Mouse (Mus musculus) A20 (cell line): Measurements from ENCODE around the gene Smpdl3b.
"Not testable (repeated sequence)": the region's sequence is repeated elsewhere in the genome, so short reads cannot be mapped to it uniquely, and the experiment has no call there.

ENCODE experiments used
- DNase-seq: peaks from one replicate; pipeline ENCODE4 v3.0.0-alpha.2; 2011; ENCODE audit warnings: low read depth, low spot score

Gene Smpdl3b

GRCm38 (mm10) chr4:132756974-132757373, at the start of gene Smpdl3b:
Gene Smpdl3b, minus strand, starts transcription at chr4:132757252.
- peak; percentile 65 for DNase-seq

- no peak for DNase-seq
Measured at GRCm38 (mm10) chr4:132806620-132807191, 49.7 kb upstream of the Smpdl3b start.

GRCm38 (mm10) chr4:132805599-132806197, 48.6 kb upstream of the Smpdl3b start:
- DNase-seq: peak; percentile 35

GRCm38 (mm10) chr4:132805146-132805545, 48.1 kb upstream of the Smpdl3b start:
- peak; percentile 72 for DNase-seq

GRCm38 (mm10) chr4:132804331-132804730, 47.3 kb upstream of the Smpdl3b start:
- peak; percentile 90 for DNase-seq

GRCm38 (mm10) chr4:132803876-132804275, 46.8 kb upstream of the Smpdl3b start:
- DNase-seq: peak; percentile 56

GRCm38 (mm10) chr4:132803212-132803611, 46.2 kb upstream of the Smpdl3b start:
- DNase-seq: no peak

GRCm38 (mm10) chr4:132802171-132802637, 45.2 kb upstream of the Smpdl3b start:
- peak; percentile 83 for DNase-seq

GRCm38 (mm10) chr4:132801176-132802077, 44.4 kb upstream of the Smpdl3b start:
- DNase-seq: peak; percentile 72

- no peak for DNase-seq
Measured at GRCm38 (mm10) chr4:132799845-132800244, 42.8 kb upstream of the Smpdl3b start.

- DNase-seq: not testable (repeated sequence)
Measured at GRCm38 (mm10) chr4:132798666-132799065, 41.6 kb upstream of the Smpdl3b start.

GRCm38 (mm10) chr4:132798028-132798427, 41.0 kb upstream of the Smpdl3b start:
- no peak for DNase-seq

GRCm38 (mm10) chr4:132797461-132797860, 40.4 kb upstream of the Smpdl3b start:
- DNase-seq: no peak

- peak; percentile 90 for DNase-seq
Measured at GRCm38 (mm10) chr4:132796196-132796886, 39.3 kb upstream of the Smpdl3b start, which contains the start of gene Themis2. Gene Themis2, minus strand, starts transcription at chr4:132796387.

- no peak for DNase-seq
Measured at GRCm38 (mm10) chr4:132795171-132795570, 38.1 kb upstream of the Smpdl3b start.

- DNase-seq: peak; percentile 64
Measured at GRCm38 (mm10) chr4:132794760-132795159, 37.7 kb upstream of the Smpdl3b start.

- DNase-seq: peak; percentile 80
Measured at GRCm38 (mm10) chr4:132794028-132794427, 37.0 kb upstream of the Smpdl3b start.

- DNase-seq: not testable (repeated sequence)
Measured at GRCm38 (mm10) chr4:132793322-132794004, 36.4 kb upstream of the Smpdl3b start.

- no peak for DNase-seq
Measured at GRCm38 (mm10) chr4:132789731-132790130, 32.7 kb upstream of the Smpdl3b start.

- DNase-seq: no peak
Measured at GRCm38 (mm10) chr4:132785228-132785627, 28.2 kb upstream of the Smpdl3b start.

GRCm38 (mm10) chr4:132783732-132784131, 26.7 kb upstream of the Smpdl3b start:
- no peak for DNase-seq
